Mouse (Mus musculus) stomach, embryonic 16.5 days (tissue): Measurements from ENCODE around the gene Cox18. TPM values are rescaled to one million over a fixed set of nuclear protein-coding genes. Genes with fewer than 3 reads are reported as not detected.

ENCODE experiments used
- ATAC-seq: fragments of 200-750 bp; cut with Nextera tagmentation; 2 replicates; pipeline ENCODE4 v1.8.0; 2017; ENCODE audit warnings: moderate number of reproducible peaks, moderate TSS enrichment; ENCODE audit not compliant: insufficient read depth, low FRiP score
- H3K27ac ChIP-seq: fragments of 300-500 bp; sonication (generic); 2 replicates; pipeline ENCODE4 v1.5.1; 2014; ENCODE audit warnings: low read length
- H3K27me3 ChIP-seq: fragments of 300-500 bp; sonication (generic); 2 replicates; pipeline ENCODE4 v1.6.1; 2014; ENCODE audit warnings: low read length, control low read depth, mixed read lengths; ENCODE audit not compliant: control insufficient read depth, insufficient read depth
- H3K36me3 ChIP-seq: fragments of 300-500 bp; sonication (generic); 2 replicates; pipeline ENCODE4 v1.6.1; 2014; ENCODE audit warnings: low read length; ENCODE audit not compliant: control insufficient read depth, insufficient read depth
- H3K4me1 ChIP-seq: fragments of 300-500 bp; sonication (generic); 2 replicates; pipeline ENCODE4 v1.6.1; 2014; ENCODE audit warnings: low read length, control low read depth, mixed read lengths; ENCODE audit not compliant: control insufficient read depth, insufficient read depth
- H3K4me2 ChIP-seq: fragments of 300-500 bp; sonication (generic); 2 replicates; pipeline ENCODE4 v1.6.1; 2014; ENCODE audit warnings: low read depth, low read length, mixed read lengths
- H3K4me3 ChIP-seq: fragments of 300-500 bp; sonication (generic); replicated peaks from 2 replicates; pipeline ENCODE4 v1.5.1; 2014; ENCODE audit warnings: mild to moderate bottlenecking, low read length
- H3K9ac ChIP-seq: fragments of 300-500 bp; sonication (generic); 2 replicates; pipeline ENCODE4 v1.6.1; 2014; ENCODE audit warnings: low read length
- H3K9me3 ChIP-seq: fragments of 300-500 bp; sonication (generic); replicated peaks from 2 replicates; pipeline ENCODE4 v1.6.1; 2016; ENCODE audit warnings: low read length, control low read depth; ENCODE audit not compliant: control insufficient read depth
- WGBS: fragments of 180-500 bp; shearing (Covaris S2); extraction: QIAGEN DNeasy Blood & Tissue Kit; methylation state at CpG from one replicate; pipeline ENCODE4 v1.1.7; 2014; 5-methylcytosine and 5-hydroxymethylcytosine counted together
- polyA plus RNA-seq: library from polyadenylated mRNA; unstranded; fragments of >200 nt; fragmentation: Nextera tagmentation; extraction: Ambion mirVana; gene quantifications from 2 replicates; pipeline ENCODE4 v1.2.1, GENCODE M21; 2015

The Cox18 gene
- polyA plus RNA-seq, 1 experiment from 2014 or later, result 27.7 TPM

GRCm38 (mm10) chr5:90199922-90200632 is 23.7 kb downstream of the Cox18 start:
- H3K27ac ChIP-seq, result no peak overlapping the region
- no peak overlapping the region for H3K4me3 ChIP-seq
- no peak overlapping the region for H3K4me2 ChIP-seq
- no peaks in the 10 kb centered on the region for H3K9me3 ChIP-seq
- no peak overlapping the region for H3K9ac ChIP-seq
- no peaks in the 10 kb centered on the region for H3K4me1 ChIP-seq
- 0 out of 2 replicates have a peak, but pooled peaks have one; percentile 25 for ATAC-seq
- H3K36me3 ChIP-seq, result no peaks in the 10 kb centered on the region
- 45% methylated on average over 16 of the region's 16 CpGs for WGBS
- no peaks in the 10 kb centered on the region for H3K27me3 ChIP-seq

GRCm38 (mm10) chr5:90194831-90195230 is 29.0 kb downstream of the Cox18 start:
- no peaks in the 10 kb centered on the region for H3K4me1 ChIP-seq
- WGBS, result 31% methylated on average over 6 of the region's 6 CpGs
- H3K4me3 ChIP-seq, result no peak overlapping the region
- H3K36me3 ChIP-seq, result no peaks in the 10 kb centered on the region
- no peak overlapping the region for H3K4me2 ChIP-seq
- H3K9ac ChIP-seq, result no peak overlapping the region
- H3K9me3 ChIP-seq, result no peaks in the 10 kb centered on the region
- H3K27me3 ChIP-seq, result no peaks in the 10 kb centered on the region
- no peak for ATAC-seq
- no peak overlapping the region for H3K27ac ChIP-seq

- Histone ChIP-seq H3K4me3 (no peak overlapping the region), H3K27me3 (no peaks in the 10 kb centered on the region), H3K4me2 (no peak overlapping the region), H3K4me1 (no peaks in the 10 kb centered on the region), H3K36me3 (no peaks in the 10 kb centered on the region), H3K27ac (no peak overlapping the region), H3K9me3 (peaks cover 7% of the 10 kb centered on the region; the same call in 1 of the 2 replicates), H3K9ac (no peak overlapping the region)
- no peak for ATAC-seq
- 52% methylated on average over 5 of the region's 5 CpGs for WGBS
Observed at GRCm38 (mm10) chr5:90182782-90183181, 41.0 kb downstream of the Cox18 start.

- Histone ChIP-seq H3K9me3 (no peaks in the 10 kb centered on the region), H3K27ac (no peak overlapping the region), H3K4me1 (no peaks in the 10 kb centered on the region), H3K9ac (no peak overlapping the region), H3K36me3 (no peaks in the 10 kb centered on the region), H3K4me3 (no peak overlapping the region), H3K27me3 (no peaks in the 10 kb centered on the region), H3K4me2 (no peak overlapping the region)
- ATAC-seq, result no peak
- WGBS, result 73% methylated on average over 5 of the region's 5 CpGs
Observed at GRCm38 (mm10) chr5:90179094-90179493, 44.7 kb downstream of the Cox18 start.

- Histone ChIP-seq H3K4me1 (no peaks in the 10 kb centered on the region), H3K9me3 (no peaks in the 10 kb centered on the region), H3K27ac (no peak overlapping the region), H3K27me3 (no peaks in the 10 kb centered on the region), H3K36me3 (no peaks in the 10 kb centered on the region), H3K4me3 (no peak overlapping the region), H3K4me2 (no peak overlapping the region), H3K9ac (no peak overlapping the region)
- no peak for ATAC-seq
- WGBS, result 87% methylated on average over 1 of the region's 1 CpGs
Observed at GRCm38 (mm10) chr5:90178116-90178515, 45.7 kb downstream of the Cox18 start.

Other genes with a start within 250 kb of the Cox18 start
- gene Ankrd17, start 142.6 kb upstream of the Cox18 start, polyA plus RNA-seq, result 18.2 and 22.8 TPM in 2 replicates
- 5.3 and 6.3 TPM in 2 replicates for gene Gm9958, start 143.2 kb upstream of the Cox18 start, polyA plus RNA-seq
- 188 and 224 TPM in 2 replicates for gene Alb, start 236.9 kb upstream of the Cox18 start, polyA plus RNA-seq